Mouse (Mus musculus): ENCODE data around the gene Irgm1. TPM values are rescaled to one million over a fixed set of nuclear protein-coding genes. Genes with fewer than 3 reads are reported as not detected.
"Not testable (repeated sequence)": the region's sequence is repeated elsewhere in the genome, so short reads cannot be mapped to it uniquely, and the experiment has no call there.

The Irgm1 gene
- polyA plus RNA-seq, 1 experiment from 2014 or later, result 16.2 TPM

DNA sequence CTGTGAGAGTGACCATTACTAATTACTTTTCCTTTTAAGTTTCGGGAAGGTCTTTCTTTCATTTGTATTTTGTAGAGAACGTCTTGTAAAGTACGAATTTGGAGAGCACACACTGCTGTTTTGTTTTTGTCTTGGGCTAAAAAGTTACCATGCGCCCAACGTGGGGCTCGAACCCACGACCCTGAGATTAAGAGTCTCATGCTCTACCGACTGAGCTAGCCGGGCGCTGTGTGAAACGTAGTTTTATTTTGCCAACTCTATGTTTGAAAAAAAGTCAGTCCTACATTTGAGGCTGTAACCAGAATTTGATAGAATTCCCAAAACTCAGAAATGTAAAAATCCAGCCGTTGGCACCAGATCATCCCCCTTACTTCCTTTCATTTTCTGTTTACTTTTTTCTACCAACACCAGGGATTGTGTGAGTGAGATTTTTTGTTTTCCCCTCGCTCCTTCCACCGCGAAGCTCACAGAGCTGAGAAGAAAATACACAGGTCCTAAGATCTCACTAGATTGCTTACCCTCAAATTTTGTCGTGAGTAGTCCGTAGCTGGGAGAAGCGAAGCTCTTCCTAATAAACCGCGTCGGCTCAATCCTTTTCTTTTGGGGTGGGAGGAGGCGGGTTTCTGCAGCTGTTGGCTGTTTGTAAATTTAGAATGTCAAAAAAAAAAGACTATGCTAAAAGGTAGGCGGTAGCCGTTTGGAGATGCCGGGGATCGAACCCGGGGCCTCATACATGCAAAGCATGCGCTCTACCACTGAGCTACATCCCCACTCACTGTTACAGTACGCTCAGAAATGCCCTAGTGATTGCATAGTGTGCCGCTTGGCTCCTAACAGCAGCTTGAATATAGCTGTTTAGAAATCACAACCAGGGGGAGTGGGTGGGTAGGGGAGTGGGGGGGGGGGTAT, 37.5 kb downstream of the Irgm1 start:
- H3K36me3 ChIP-seq (ENCODE audit: control insufficient read depth, insufficient read depth, low read length), result no peaks in the 10 kb centered on the region
- peak overlapping the region; percentile 66 for H3K4me2 ChIP-seq (ENCODE audit: low read length)
- H3K9ac ChIP-seq (ENCODE audit: low read length), result peak overlapping the region; percentile 61
- ATAC-seq (replicated peaks; ENCODE audit: low FRiP score, low TSS enrichment, low read depth), result peak; percentile 86
- peak overlapping the region; percentile 78 for H3K4me3 ChIP-seq (ENCODE audit: low read depth, low read length)
- 1% methylated on average over 30 of the region's 30 CpGs for WGBS
- peak; percentile 99 for DNase-seq (ENCODE audit: low spot score)
- H3K4me1 ChIP-seq (replicated peaks; ENCODE audit: control insufficient read depth, insufficient read depth, low read length), result peaks cover 11% of the 10 kb centered on the region
- 0 out of 2 replicates have a peak, but pooled peaks cover 7% of the 10 kb centered on the region for H3K27me3 ChIP-seq (replicated peaks; ENCODE audit: control insufficient read depth, insufficient read depth, low read length)
- H3K9me3 ChIP-seq (ENCODE audit: control insufficient read depth, low read length), result no peaks in the 10 kb centered on the region
- H3K27ac ChIP-seq (ENCODE audit: low read depth), result peak overlapping the region; percentile 78

DNA sequence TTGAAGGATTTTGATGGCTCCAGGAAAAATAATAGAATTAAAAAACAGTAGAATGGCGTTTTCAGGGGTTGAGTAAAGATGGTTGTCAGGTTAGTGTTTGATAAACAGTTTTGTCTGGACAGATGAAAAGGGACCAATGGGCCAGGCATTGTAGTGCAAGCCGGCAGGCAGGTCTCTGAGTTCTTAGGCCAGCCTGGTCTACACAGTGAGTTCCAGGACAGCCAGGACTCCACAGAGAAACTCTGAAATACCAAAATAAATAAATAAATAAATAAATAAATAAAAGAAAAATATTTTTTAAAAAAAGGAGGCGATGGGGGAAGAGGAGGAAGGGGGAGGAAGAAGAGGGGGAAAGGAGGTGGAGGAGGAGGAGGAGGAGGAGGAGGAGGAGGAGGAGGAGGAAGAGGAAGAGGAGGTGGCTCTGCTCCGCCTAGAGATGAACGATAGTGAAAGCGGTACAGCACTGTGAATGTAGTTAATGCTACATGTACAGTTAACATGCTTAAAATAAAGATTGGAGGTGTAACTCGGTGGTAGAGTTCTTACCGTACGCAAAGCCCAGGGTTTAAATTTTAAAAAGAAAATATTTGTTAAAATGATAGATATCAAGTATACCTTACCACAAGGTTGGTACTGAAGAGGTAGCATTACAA, 38.3 kb downstream of the Irgm1 start:
- WGBS, result 35% methylated on average over 9 of the region's 9 CpGs
- Histone ChIP-seq H3K4me3 (ENCODE audit: low read depth, low read length) (peak overlapping the region; percentile 78), H3K27me3 (replicated peaks; ENCODE audit: control insufficient read depth, insufficient read depth, low read length) (0 out of 2 replicates have a peak, but pooled peaks cover 7% of the 10 kb centered on the region), H3K27ac (ENCODE audit: low read depth) (no peak overlapping the region), H3K9ac (ENCODE audit: low read length) (no peak overlapping the region), H3K4me1 (replicated peaks; ENCODE audit: control insufficient read depth, insufficient read depth, low read length) (peaks cover 6% of the 10 kb centered on the region), H3K9me3 (ENCODE audit: control insufficient read depth, low read length) (no peaks in the 10 kb centered on the region), H3K36me3 (ENCODE audit: control insufficient read depth, insufficient read depth, low read length) (no peaks in the 10 kb centered on the region), H3K4me2 (ENCODE audit: low read length) (peak overlapping the region; percentile 66)
- no peak for ATAC-seq (replicated peaks; ENCODE audit: low FRiP score, low TSS enrichment, low read depth)
- no peak for DNase-seq (ENCODE audit: low spot score)

DNA sequence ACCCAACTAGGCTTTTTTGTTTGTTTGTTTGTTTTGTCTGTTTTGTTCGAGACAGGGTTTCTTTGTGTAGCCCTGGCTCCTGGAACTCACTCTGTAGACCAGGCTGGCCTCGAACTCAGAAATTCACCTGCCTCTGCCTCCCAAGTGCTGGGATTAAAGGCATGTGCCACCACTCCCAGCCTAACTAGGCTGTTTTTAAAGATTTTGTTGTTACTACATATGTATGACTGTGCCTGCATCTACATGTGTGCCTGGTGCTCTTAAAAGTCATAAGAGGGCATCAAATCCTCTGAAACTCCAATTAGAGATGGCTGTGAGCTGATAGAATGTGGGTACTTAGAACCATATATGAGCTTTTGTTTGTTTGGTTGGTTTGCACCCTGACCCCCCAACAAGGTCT, 40.2 kb downstream of the Irgm1 start:
- H3K4me1 ChIP-seq (replicated peaks; ENCODE audit: control insufficient read depth, insufficient read depth, low read length), result no peaks in the 10 kb centered on the region
- WGBS, result 90% methylated on average over 2 of the region's 2 CpGs
- H3K4me2 ChIP-seq (ENCODE audit: low read length), result no peak overlapping the region
- H3K27ac ChIP-seq (ENCODE audit: low read depth), result no peak overlapping the region
- no peak overlapping the region for H3K9ac ChIP-seq (ENCODE audit: low read length)
- H3K27me3 ChIP-seq (replicated peaks; ENCODE audit: control insufficient read depth, insufficient read depth, low read length), result 0 out of 2 replicates have a peak, but pooled peaks cover under 1% of the 10 kb centered on the region
- H3K9me3 ChIP-seq (ENCODE audit: control insufficient read depth, low read length), result no peaks in the 10 kb centered on the region
- no peak overlapping the region for H3K4me3 ChIP-seq (ENCODE audit: low read depth, low read length)
- ATAC-seq (replicated peaks; ENCODE audit: low FRiP score, low TSS enrichment, low read depth), result no peak
- H3K36me3 ChIP-seq (ENCODE audit: control insufficient read depth, insufficient read depth, low read length), result no peaks in the 10 kb centered on the region
- DNase-seq (ENCODE audit: low spot score), result no peak

GRCm38 (mm10) chr11:48830279-48830678, 41.2 kb downstream of the Irgm1 start:
- Histone ChIP-seq H3K9ac (ENCODE audit: low read length) (no peak overlapping the region), H3K4me2 (ENCODE audit: low read length) (no peak overlapping the region), H3K9me3 (ENCODE audit: control insufficient read depth, low read length) (no peaks in the 10 kb centered on the region), H3K27ac (ENCODE audit: low read depth) (no peak overlapping the region), H3K4me1 (replicated peaks; ENCODE audit: control insufficient read depth, insufficient read depth, low read length) (no peaks in the 10 kb centered on the region), H3K36me3 (ENCODE audit: control insufficient read depth, insufficient read depth, low read length) (no peaks in the 10 kb centered on the region), H3K27me3 (replicated peaks; ENCODE audit: control insufficient read depth, insufficient read depth, low read length) (no peaks in the 10 kb centered on the region), H3K4me3 (ENCODE audit: low read depth, low read length) (no peak overlapping the region)
- DNase-seq (ENCODE audit: low spot score), result no peak
- 63% methylated on average over 2 of the region's 2 CpGs for WGBS
- ATAC-seq (replicated peaks; ENCODE audit: low FRiP score, low TSS enrichment, low read depth), result no peak

GRCm38 (mm10) chr11:48827926-48828325, 43.6 kb downstream of the Irgm1 start:
- Histone ChIP-seq H3K9ac (ENCODE audit: low read length) (no peak overlapping the region), H3K36me3 (ENCODE audit: control insufficient read depth, insufficient read depth, low read length) (no peaks in the 10 kb centered on the region), H3K4me1 (replicated peaks; ENCODE audit: control insufficient read depth, insufficient read depth, low read length) (peaks cover 13% of the 10 kb centered on the region; the same call in 1 of the 2 replicates), H3K9me3 (ENCODE audit: control insufficient read depth, low read length) (no peaks in the 10 kb centered on the region), H3K27ac (ENCODE audit: low read depth) (no peak overlapping the region), H3K27me3 (replicated peaks; ENCODE audit: control insufficient read depth, insufficient read depth, low read length) (no peaks in the 10 kb centered on the region; the same call in 1 of the 2 replicates), H3K4me3 (ENCODE audit: low read depth, low read length) (no peak overlapping the region), H3K4me2 (ENCODE audit: low read length) (no peak overlapping the region)
- WGBS, result 71% methylated on average over 6 of the region's 6 CpGs
- ATAC-seq (replicated peaks; ENCODE audit: low FRiP score, low TSS enrichment, low read depth) (no peak), DNase-seq (ENCODE audit: low spot score) (no peak)

- H3K4me3 ChIP-seq (ENCODE audit: low read depth, low read length), result peak overlapping the region; percentile 51
- DNase-seq (ENCODE audit: low spot score), result no peak
- H3K4me1 ChIP-seq (replicated peaks; ENCODE audit: control insufficient read depth, insufficient read depth, low read length), result peaks cover 13% of the 10 kb centered on the region; the same call in 1 of the 2 replicates
- H3K9me3 ChIP-seq (ENCODE audit: control insufficient read depth, low read length), result no peaks in the 10 kb centered on the region
- under 1% methylated on average over 6 of the region's 6 CpGs for WGBS
- peak overlapping the region; percentile 38 for H3K9ac ChIP-seq (ENCODE audit: low read length)
- no peaks in the 10 kb centered on the region; the same call in 1 of the 2 replicates for H3K27me3 ChIP-seq (replicated peaks; ENCODE audit: control insufficient read depth, insufficient read depth, low read length)
- H3K27ac ChIP-seq (ENCODE audit: low read depth), result peak overlapping the region; percentile 43; the same call in 1 of the 2 replicates
- H3K4me2 ChIP-seq (ENCODE audit: low read length), result peak overlapping the region; percentile 46
- 0 out of 2 replicates have a peak, but pooled peaks have one; percentile 21 for ATAC-seq (replicated peaks; ENCODE audit: low FRiP score, low TSS enrichment, low read depth)
- no peaks in the 10 kb centered on the region for H3K36me3 ChIP-seq (ENCODE audit: control insufficient read depth, insufficient read depth, low read length)
These were observed 44.8 kb downstream of the Irgm1 start for GRCm38 (mm10) chr11:48826752-48827096.

- H3K4me2 ChIP-seq (ENCODE audit: low read length), result peak within 1 kb of the TSS; percentile 46
- H3K27me3 ChIP-seq (replicated peaks; ENCODE audit: control insufficient read depth, insufficient read depth, low read length); DNase-seq (ENCODE audit: low spot score); H3K9me3 ChIP-seq (ENCODE audit: control insufficient read depth, low read length); H3K36me3 ChIP-seq (ENCODE audit: control insufficient read depth, insufficient read depth, low read length): not testable (repeated sequence)
- H3K9ac ChIP-seq (ENCODE audit: low read length), result peak within 1 kb of the TSS; percentile 38
- WGBS, result 0% methylated on average over 34 of the region's 92 CpGs
- peak within 1 kb of the TSS; percentile 43; the same call in 1 of the 2 replicates for H3K27ac ChIP-seq (ENCODE audit: low read depth)
- peak; percentile 82 for ATAC-seq (replicated peaks; ENCODE audit: low FRiP score, low TSS enrichment, low read depth)
- peaks cover 13% of the 10 kb centered on the region; the same call in 1 of the 2 replicates for H3K4me1 ChIP-seq (replicated peaks; ENCODE audit: control insufficient read depth, insufficient read depth, low read length)
- H3K4me3 ChIP-seq (ENCODE audit: low read depth, low read length), result peak within 1 kb of the TSS; percentile 51
These were observed 45.3 kb downstream of the Irgm1 start, which contains the start of the genes Trim7 and Gm12184 for GRCm38 (mm10) chr11:48825979-48826751. Gene Trim7 (plus strand): TSS chr11:48826140. Gene Gm12184 (minus strand): TSS chr11:48826655.

DNA sequence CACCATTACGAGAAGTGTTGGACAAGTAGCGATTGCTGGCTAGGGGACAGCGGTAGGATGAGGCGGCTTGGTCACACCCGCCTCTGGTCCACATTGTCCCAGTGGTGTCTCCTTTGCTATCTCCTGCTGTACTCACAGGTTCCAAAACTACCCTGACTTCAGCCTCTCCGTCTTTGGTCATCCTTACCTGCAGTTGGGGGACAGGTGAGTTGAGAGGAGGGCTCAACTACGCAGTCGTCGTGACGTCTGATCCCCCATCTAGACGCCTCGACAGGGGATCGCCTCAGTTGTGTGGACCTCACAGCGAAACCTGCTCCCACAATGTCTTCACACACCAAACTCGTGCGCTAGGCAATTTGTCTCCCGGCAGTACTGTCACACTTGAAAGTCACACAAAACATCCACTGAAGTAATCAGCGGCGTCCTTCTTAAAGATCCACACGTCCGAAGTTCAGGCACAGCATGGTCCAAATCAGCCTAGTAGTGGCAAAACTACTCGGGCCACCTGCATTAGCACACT, 47.1 kb downstream of the Irgm1 start:
- Histone ChIP-seq H3K9ac (ENCODE audit: low read length) (peak overlapping the region; percentile 27; the same call in 1 of the 2 replicates), H3K4me1 (replicated peaks; ENCODE audit: control insufficient read depth, insufficient read depth, low read length) (peaks cover 13% of the 10 kb centered on the region; the same call in 1 of the 2 replicates), H3K36me3 (ENCODE audit: control insufficient read depth, insufficient read depth, low read length) (no peaks in the 10 kb centered on the region), H3K4me2 (ENCODE audit: low read length) (peak overlapping the region; percentile 81), H3K9me3 (ENCODE audit: control insufficient read depth, low read length) (no peaks in the 10 kb centered on the region), H3K27me3 (replicated peaks; ENCODE audit: control insufficient read depth, insufficient read depth, low read length) (no peaks in the 10 kb centered on the region; the same call in 1 of the 2 replicates), H3K4me3 (ENCODE audit: low read depth, low read length) (peak overlapping the region; percentile 46), H3K27ac (ENCODE audit: low read depth) (no peak overlapping the region)
- 7% methylated on average over 22 of the region's 22 CpGs for WGBS
- DNase-seq (ENCODE audit: low spot score), result no peak
- ATAC-seq (replicated peaks; ENCODE audit: low FRiP score, low TSS enrichment, low read depth), result no peak

Data from intestine, embryonic 14.5 days (tissue).